Mouse (Mus musculus): ENCODE measurements around the gene Ublcp1. TPM values are rescaled to one million over a fixed set of nuclear protein-coding genes. Genes with fewer than 3 reads are reported as not detected.

The Ublcp1 gene
- total RNA-seq (2021), result 10 to 100 TPM; 21.2 to 21.3 TPM
- long read RNA-seq, experiment 1, transcript Ublcp1-201 (11 exons, 2,088 nt), result major isoform, 32 of 36 reads
- long read RNA-seq, experiment 1, partial matches to known transcripts, result 1 of 36 reads
- long read RNA-seq, experiment 1, other reads (novel, unspliced or antisense), result 3 of 36 reads
- long read RNA-seq, experiment 2, transcript Ublcp1-201 (11 exons, 2,088 nt), result major isoform, 26 of 33 reads
- long read RNA-seq, experiment 2, partial matches to known transcripts, result 1 of 33 reads
- long read RNA-seq, experiment 2, other reads (novel, unspliced or antisense), result 4 of 33 reads

GRCm38 (mm10) chr11:44470432-44471336 lies at the start of gene Ublcp1:
TSS of gene Ublcp1 (minus strand) at chr11:44470498.
- intact Hi-C loops (cut with DNase I; ENCODE audit: low total_unique reads), result no loop called here
- DNase-seq, result peak; percentile 93

DNA sequence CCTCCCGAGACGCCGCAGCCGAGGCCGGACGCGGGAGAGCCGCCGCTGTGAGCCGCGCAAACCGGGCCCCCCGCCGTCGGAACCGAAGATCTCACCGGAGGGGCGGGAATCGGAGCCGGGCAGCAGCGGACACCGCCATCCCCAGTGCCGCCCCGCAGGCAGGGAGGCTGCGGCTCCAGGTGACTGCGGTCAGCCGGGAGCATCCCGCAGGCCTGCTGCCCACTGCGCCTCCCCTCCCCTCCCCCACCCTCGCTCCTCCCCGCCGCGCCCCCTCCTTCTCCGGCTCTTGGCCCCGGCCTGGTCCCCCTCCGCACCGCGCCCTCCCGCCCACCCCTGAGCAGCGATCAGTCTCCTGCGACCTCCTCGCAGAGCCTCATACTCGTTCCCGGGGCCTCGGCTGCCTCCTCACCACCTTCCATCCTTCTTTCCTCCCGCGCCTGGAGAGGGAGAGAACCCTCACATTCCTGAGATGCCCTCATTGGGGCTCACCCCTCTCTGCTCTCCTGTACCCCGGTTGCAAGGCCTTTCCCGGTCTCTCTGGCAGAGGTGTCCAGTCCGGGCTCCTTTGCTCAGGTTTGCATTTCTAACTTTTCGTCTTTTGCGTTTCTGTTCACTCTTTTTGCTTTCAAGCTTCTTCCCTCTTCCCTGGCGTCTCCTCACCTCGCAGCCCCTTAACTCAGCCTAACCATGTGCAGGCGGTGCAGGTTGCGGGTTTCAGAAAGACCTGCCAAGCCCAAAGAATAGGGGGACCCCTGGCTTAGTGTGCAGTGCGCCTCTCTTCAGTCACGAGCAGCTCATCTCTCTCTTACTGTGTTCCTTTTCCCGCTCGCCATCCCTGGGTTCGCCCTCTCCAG lies 49.0 kb upstream of the Ublcp1 start:
- DNase-seq, result peak; percentile 34
- intact Hi-C loops (cut with DNase I; ENCODE audit: low total_unique reads), result no loop called here

GRCm38 (mm10) chr11:44518281-44519095 lies 48.2 kb upstream of the Ublcp1 start, which contains the start of gene Rnf145:
TSS of gene Rnf145 (plus strand) at chr11:44518964.
- DNase-seq, result peak; percentile 66
- intact Hi-C loops (cut with DNase I; ENCODE audit: low total_unique reads), result no loop called here

DNA sequence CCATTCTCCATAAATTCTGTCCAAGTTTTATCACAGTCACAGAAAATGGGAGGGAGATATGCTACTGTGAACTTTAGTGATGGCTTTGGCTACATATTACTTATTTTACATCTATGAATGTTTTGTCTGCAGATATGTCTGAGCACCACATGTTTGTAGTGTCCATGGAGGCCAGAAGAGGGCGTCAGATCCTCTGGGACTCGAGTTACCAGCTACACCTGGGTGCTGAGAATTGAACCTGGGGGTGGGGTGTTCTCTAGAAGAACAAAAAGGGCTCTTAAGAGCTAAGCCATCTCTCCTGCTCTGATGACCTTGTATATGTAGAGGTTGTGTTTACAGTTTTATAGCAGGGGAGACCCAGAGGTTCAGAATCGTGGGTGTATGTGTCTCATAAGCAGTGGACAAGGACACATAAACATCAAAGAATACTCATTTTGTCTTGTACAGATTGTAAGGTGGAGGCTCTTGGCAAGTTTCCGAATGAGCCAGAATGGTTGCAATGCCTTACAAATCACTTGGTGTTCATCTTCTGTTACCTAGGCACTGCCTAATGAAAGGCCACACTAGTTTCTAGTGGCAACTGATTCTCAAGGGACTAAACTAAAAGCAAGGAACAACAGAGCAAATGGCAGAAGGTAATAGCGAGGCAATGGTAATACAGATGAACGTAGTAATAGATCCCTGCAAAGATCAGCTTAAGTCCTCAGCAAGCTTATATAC lies 47.4 kb upstream of the Ublcp1 start:
- intact Hi-C loops (cut with DNase I; ENCODE audit: low total_unique reads), result no loop called here
- DNase-seq, result no peak

- intact Hi-C loops (cut with DNase I; ENCODE audit: low total_unique reads), result no loop called here
- no peak for DNase-seq
Measured at GRCm38 (mm10) chr11:44516362-44516761, 46.1 kb upstream of the Ublcp1 start.

- no peak for DNase-seq
- intact Hi-C loops (cut with DNase I; ENCODE audit: low total_unique reads), result no loop called here
Measured at GRCm38 (mm10) chr11:44514666-44515065, 44.4 kb upstream of the Ublcp1 start.

DNA sequence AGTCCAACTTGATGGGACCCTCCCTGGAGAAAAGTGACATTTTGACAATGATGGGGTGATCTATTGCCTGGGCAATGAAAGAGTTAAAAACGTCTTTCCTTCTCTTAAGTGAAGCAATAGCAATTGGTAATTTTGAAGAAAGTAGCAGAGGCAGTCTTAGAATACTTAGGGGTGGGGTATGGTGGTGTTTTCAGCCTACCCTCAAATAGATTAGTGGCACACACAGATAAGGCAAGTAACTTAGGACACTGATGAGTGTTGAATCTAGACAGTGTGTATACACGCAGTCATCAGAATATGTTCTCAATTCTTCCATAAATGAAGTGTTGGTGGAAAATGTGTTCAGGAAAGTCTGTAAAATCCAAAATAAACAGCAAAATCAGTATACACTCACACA lies 42.7 kb upstream of the Ublcp1 start:
- intact Hi-C loops (cut with DNase I; ENCODE audit: low total_unique reads), result no loop called here
- no peak for DNase-seq

DNA sequence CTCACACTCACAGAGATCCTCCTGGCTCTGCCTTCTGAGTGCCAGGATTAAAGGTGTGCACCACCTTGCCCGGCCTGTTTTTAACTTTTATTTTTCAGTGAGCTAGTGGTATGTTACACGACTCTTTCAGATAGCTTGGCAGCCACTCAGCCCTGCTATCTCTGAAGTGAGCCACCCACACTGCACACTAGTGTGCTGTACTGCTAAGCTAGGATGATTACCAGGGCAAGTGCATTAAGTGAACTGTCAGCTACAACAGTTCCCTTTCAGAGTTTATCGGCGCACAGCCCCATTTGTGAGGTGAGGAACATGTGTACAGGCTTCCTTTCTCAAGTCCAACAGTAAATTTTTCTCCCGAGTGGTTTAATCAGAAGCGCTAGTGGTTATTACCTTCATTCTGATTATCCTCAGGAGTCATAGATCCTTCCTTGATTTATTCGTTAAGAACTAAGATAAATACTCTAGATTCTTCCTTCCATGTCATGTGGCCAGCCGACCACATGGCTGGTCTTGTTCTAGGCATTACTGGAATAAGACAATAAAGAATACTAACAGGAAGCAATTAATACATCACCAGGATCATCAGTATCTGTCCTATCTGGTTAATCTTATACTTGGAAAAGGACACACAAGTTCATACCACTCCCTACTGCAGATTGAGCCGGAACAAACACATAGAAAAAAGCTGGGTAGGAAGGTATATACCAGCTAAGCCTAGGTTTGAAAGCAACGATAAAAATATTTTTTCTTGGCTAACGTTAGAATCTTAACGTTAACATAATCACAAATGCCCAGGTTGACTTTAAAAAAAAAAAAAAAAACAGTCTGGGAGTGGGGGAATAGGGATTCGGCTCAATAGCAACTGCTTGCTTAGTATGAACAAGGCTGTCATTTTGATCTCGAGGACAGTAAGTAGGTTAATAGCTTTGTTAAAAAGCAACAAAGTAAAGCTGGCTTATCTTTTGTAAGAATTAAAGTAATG lies 42.0 kb upstream of the Ublcp1 start:
- DNase-seq, result no peak
- intact Hi-C loops (cut with DNase I; ENCODE audit: low total_unique reads), result no loop called here

GRCm38 (mm10) chr11:44510371-44510770 lies 40.1 kb upstream of the Ublcp1 start:
- no peak for DNase-seq
- intact Hi-C loops (cut with DNase I; ENCODE audit: low total_unique reads), result no loop called here

- intact Hi-C loops (cut with DNase I; ENCODE audit: low total_unique reads), result no loop called here
- no peak for DNase-seq
Measured at GRCm38 (mm10) chr11:44509906-44510305, 39.6 kb upstream of the Ublcp1 start.

- intact Hi-C loops (cut with DNase I; ENCODE audit: low total_unique reads), result no loop called here
- no peak for DNase-seq
Measured at GRCm38 (mm10) chr11:44508876-44509275, 38.6 kb upstream of the Ublcp1 start.

- intact Hi-C loops (cut with DNase I; ENCODE audit: low total_unique reads), result no loop called here
- DNase-seq, result no peak
Measured at GRCm38 (mm10) chr11:44504761-44505160, 34.5 kb upstream of the Ublcp1 start.

- DNase-seq, result no peak
- intact Hi-C loops (cut with DNase I; ENCODE audit: low total_unique reads), result no loop called here
Measured at GRCm38 (mm10) chr11:44504146-44504545, 33.8 kb upstream of the Ublcp1 start.

- DNase-seq, result no peak
- intact Hi-C loops (cut with DNase I; ENCODE audit: low total_unique reads), result no loop called here
Measured at GRCm38 (mm10) chr11:44502931-44503330, 32.6 kb upstream of the Ublcp1 start.

DNA sequence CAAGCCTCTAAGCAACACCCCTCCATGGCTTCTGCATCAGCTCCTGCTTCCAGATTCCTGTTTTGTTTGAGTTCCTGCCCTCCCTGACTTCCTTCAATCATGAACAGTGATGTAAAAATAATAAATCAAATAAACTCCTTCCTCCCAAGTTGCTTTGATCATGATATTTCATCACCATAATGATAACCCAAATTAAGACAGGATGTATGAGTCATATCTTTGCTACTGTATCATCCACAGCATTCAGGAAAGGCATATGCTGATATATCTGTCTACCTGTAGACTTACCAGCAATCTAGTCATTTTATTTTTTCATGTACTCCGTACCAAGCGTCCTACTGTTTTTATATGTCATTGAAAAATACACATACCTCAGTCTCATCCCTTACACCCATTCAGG lies 31.2 kb upstream of the Ublcp1 start:
- intact Hi-C loops (cut with DNase I; ENCODE audit: low total_unique reads), result no loop called here
- DNase-seq, result no peak

DNA sequence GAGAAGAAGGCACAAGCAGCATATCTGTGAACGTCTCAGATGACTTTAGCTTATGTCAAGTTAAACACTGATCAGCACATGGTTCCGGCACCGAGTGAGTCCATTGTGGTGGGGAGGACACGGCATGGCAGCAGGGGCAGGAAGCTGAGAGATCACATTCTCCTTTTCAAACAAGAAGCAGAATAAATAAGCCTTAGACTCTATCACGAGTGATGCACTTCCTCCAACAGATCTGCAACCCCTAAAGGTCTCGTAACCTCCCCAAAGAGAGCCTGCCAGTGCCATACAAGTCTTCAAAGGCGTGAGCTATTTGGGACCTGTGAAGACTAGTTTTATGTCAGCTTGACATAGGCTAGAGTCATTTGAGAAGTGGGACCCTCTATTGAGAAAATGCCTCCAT lies 30.7 kb upstream of the Ublcp1 start:
- intact Hi-C loops (cut with DNase I; ENCODE audit: low total_unique reads), result no loop called here
- no peak for DNase-seq

Data from gastrocnemius, postnatal 14 days (tissue).